Mouse (Mus musculus) bone marrow, adult 2 months (tissue): ENCODE results near the gene Mia.

ENCODE experiments used
- CTCF ChIP-seq: fragments of 200-500 bp; IDR thresholded peaks from 2 replicates; pipeline ENCODE4 v1.5.1; 2011; ENCODE audit warnings: low read length, control low read depth; ENCODE audit not compliant: control insufficient read depth, insufficient read depth
- POLR2A ChIP-seq: fragments of 200-500 bp; IDR thresholded peaks from 2 replicates; pipeline ENCODE4 v1.6.1; 2011; ENCODE audit warnings: low read depth, mild to moderate bottlenecking, control low read depth, low read length, borderline replicate concordance; ENCODE audit not compliant: control insufficient read depth

- TF ChIP-seq CTCF (peak; percentile 32; the same call in 1 of the 2 replicates), POLR2A (no peak)
Observed at GRCm38 (mm10) chr7:27189271-27189931, 8.4 kb upstream of the Mia start.
